Mouse (Mus musculus) central nervous system, embryonic 11.5 days (tissue): ENCODE measurements around the gene Eras. TPM values are rescaled to one million over a fixed set of nuclear protein-coding genes. Genes with fewer than 3 reads are reported as not detected.

Source experiments
- polyA plus RNA-seq: library from polyadenylated mRNA; depleted of rRNA; stranded (reverse); fragments of >200 nt; gene quantifications from 2 replicates; pipeline ENCODE4 v1.2.3, GENCODE M21; 2012; rRNA removed

Eras gene
- polyA plus RNA-seq = 0.07 and 0.11 TPM in 2 replicates

DNA sequence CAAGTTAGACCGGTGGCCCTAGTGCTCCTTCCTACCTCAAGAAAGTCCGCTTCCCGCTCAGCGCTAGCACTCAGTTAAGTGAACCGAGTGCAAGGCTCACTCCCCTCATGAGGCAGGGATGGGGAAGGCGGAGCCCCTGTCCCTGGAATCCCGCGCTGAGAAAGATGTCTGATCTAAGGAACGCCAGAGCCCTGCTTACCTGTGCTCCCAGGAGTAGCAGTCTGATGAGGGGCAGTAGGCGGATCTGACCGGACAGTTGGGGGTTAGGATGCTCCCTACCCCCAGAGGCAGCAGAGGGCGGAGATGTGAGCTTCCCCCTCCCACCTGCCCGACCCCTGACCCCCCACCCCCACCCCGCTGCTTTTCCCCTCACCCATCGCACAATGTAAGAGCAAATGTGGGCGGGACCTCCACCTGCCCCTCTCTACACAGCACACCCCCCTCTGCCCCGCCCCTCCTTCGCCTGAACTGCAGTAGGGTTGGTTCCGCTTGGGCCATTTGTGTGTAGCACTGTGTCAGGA is at the start of gene Eras:
Eras (minus strand) TSS at position 338 of the 521 bp plus-strand sequence.

DNA sequence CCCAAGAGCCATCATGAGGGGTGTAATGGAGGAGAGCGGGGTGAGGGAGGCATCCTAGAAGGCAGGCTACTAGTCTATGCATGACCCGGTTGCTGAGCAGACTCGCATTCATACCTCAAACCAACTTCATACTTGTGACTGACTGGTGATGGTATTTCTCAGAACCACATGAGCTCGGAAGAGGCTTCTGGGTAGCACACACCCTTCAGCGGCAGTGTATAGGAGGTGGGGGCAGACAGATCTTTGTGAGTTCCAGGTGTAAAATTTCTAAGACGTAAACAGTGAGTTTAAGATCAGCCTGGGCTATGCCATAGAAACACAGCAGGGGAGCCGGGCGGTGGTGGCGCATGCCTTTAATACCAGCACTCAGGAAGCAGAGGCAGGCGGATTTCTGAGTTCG is 49.5 kb upstream of the Eras start, which contains the start of gene Gata1:
Gata1 (minus strand) TSS at position 180 of the 400 bp plus-strand sequence.

GRCm38 (mm10) chrX:7947108-7947899 is 18.9 kb upstream of the Eras start, which contains the start of gene Hdac6:
Gene Hdac6, minus strand, starts transcription at chrX:7947889.

GRCm38 (mm10) chrX:7919601-7920383 is 8.6 kb downstream of the Eras start, which contains the start of gene Pcsk1n:
Gene Pcsk1n, plus strand, starts transcription at chrX:7919822.

GRCm38 (mm10) chrX:7909242-7909641 is 19.2 kb downstream of the Eras start, which contains the start of gene Gm10490:
Gene Gm10490, plus strand, starts transcription at chrX:7909542.

GRCm38 (mm10) chrX:7907735-7908134 is 20.7 kb downstream of the Eras start, which contains the start of gene Gm10491:
Gene Gm10491, minus strand, starts transcription at chrX:7907835.

DNA sequence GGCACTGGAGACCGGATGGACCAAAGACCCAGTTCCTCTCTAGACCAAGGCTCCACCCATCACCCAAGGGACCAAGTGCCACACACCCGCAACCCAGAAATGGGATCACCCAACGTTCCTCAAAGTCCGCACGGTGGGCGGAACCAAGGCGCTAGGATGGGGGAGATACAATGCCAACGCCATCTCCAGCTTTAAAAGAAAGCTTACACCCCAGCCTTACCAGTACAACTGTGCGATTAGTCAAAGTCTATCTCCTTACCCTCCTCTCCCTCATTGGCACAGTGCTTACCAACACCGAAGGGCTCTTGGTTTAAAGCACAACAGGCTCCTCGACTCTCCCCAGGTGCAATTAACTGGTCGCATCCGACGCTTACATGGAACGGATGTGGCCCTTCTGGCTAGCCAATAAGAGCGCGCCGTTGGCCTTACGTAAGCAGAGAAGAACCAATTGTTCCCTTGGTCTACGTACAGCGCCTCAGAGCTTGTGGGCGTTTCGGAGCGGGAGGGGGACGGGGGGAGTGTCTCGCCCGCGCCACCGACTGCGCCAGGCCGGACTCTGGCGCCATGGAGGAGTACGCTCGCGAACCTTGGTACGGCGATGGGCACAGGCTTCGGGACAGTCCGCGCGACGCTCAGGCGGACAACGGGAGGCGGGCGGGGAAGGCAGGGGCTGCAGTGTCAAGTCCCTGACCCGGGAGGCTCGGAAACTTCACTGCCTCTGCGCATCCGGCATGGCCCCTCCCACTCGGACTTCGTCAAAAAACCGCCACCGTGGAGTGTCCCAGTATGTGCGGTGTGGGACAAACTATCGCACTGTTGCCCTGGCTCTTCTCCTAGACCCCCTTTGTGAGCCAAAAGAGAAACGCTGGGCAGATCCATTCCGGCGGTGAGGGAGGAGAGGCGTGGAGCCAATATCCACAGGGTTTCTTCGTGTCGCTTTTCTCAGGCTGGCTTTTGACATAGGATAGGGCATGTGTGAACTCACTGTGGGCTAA is 29.2 kb downstream of the Eras start, which contains the start of the genes Pqbp1 and Timm17b:
Pqbp1 (minus strand) TSS at position 390 of the 995 bp plus-strand sequence.
Timm17b (plus strand) TSS at position 478 of the 995 bp plus-strand sequence.

GRCm38 (mm10) chrX:7883841-7884567 is 44.4 kb downstream of the Eras start, which contains the start of gene Slc35a2:
Gene Slc35a2, plus strand, starts transcription at chrX:7884028.

GRCm38 (mm10) chrX:7878007-7878419 is 50.4 kb downstream of the Eras start, which contains the start of gene Pim2:
Gene Pim2, plus strand, starts transcription at chrX:7878262.

Other genes starting within 250 kb of the Eras start
- gene Magix, start 247.4 kb downstream of the Eras start, polyA plus RNA-seq = 0.16 and 0.22 TPM in 2 replicates
- gene Gpkow, start 231.5 kb downstream of the Eras start, polyA plus RNA-seq = 33.8 and 34.8 TPM in 2 replicates
- gene Wdr45, start 214.3 kb downstream of the Eras start, polyA plus RNA-seq = 27.5 and 38.5 TPM in 2 replicates
- 0.24 and 0.42 TPM in 2 replicates for gene Gm45208, start 206.4 kb downstream of the Eras start, polyA plus RNA-seq
- 53.9 and 70.5 TPM in 2 replicates for gene Praf2, start 200.2 kb downstream of the Eras start, polyA plus RNA-seq
- gene Ccdc120, start 177.7 kb downstream of the Eras start, polyA plus RNA-seq = 20.3 and 22.5 TPM in 2 replicates
- gene Tfe3, start 166.0 kb downstream of the Eras start, polyA plus RNA-seq = 16.0 and 21.7 TPM in 2 replicates
- 72.0 and 84.3 TPM in 2 replicates for gene Gripap1, start 138.8 kb downstream of the Eras start, polyA plus RNA-seq
- 2.8 and 3.9 TPM in 2 replicates for gene Kcnd1, start 106.3 kb downstream of the Eras start, polyA plus RNA-seq
- gene Otud5, start 87.2 kb downstream of the Eras start, polyA plus RNA-seq = 43.7 and 56.6 TPM in 2 replicates
- gene Pim2, start 50.3 kb downstream of the Eras start, polyA plus RNA-seq = 11.3 and 13.8 TPM in 2 replicates
- 15.1 and 29.0 TPM in 2 replicates for gene Slc35a2, start 44.6 kb downstream of the Eras start, polyA plus RNA-seq
- gene Pqbp1, start 29.3 kb downstream of the Eras start, polyA plus RNA-seq = 167 and 254 TPM in 2 replicates
- gene Timm17b, start 29.2 kb downstream of the Eras start, polyA plus RNA-seq = 52.5 and 81.8 TPM in 2 replicates
- not detected in 2 replicates for gene Gm10491, start 20.8 kb downstream of the Eras start, polyA plus RNA-seq
- 0.29 TPM in 1 of 2 replicates, not detected in the other for gene Gm10490, start 19.1 kb downstream of the Eras start, polyA plus RNA-seq
- 14.0 and 40.0 TPM in 2 replicates for gene Pcsk1n, start 8.8 kb downstream of the Eras start, polyA plus RNA-seq
- gene Hdac6, start 19.3 kb upstream of the Eras start, polyA plus RNA-seq = 88.1 and 106 TPM in 2 replicates
- gene Gata1, start 49.5 kb upstream of the Eras start, polyA plus RNA-seq = 9.1 and 11.0 TPM in 2 replicates
- gene Glod5, start 89.9 kb upstream of the Eras start, polyA plus RNA-seq = 0.19 TPM in 1 of 2 replicates, not detected in the other
- gene Suv39h1, start 146.2 kb upstream of the Eras start, polyA plus RNA-seq = 56.8 and 78.2 TPM in 2 replicates
- gene Was, start 161.9 kb upstream of the Eras start, polyA plus RNA-seq = 1.7 and 1.8 TPM in 2 replicates
- 85.7 and 88.6 TPM in 2 replicates for gene Wdr13, start 204.3 kb upstream of the Eras start, polyA plus RNA-seq
- gene Rbm3, start 217.3 kb upstream of the Eras start, polyA plus RNA-seq = 596 and 658 TPM in 2 replicates
- gene Tbc1d25, start 247.6 kb upstream of the Eras start, polyA plus RNA-seq = 10.1 and 13.4 TPM in 2 replicates